Mouse (Mus musculus): ENCODE measurements around the gene Fam72a.

Fam72a gene

DNA sequence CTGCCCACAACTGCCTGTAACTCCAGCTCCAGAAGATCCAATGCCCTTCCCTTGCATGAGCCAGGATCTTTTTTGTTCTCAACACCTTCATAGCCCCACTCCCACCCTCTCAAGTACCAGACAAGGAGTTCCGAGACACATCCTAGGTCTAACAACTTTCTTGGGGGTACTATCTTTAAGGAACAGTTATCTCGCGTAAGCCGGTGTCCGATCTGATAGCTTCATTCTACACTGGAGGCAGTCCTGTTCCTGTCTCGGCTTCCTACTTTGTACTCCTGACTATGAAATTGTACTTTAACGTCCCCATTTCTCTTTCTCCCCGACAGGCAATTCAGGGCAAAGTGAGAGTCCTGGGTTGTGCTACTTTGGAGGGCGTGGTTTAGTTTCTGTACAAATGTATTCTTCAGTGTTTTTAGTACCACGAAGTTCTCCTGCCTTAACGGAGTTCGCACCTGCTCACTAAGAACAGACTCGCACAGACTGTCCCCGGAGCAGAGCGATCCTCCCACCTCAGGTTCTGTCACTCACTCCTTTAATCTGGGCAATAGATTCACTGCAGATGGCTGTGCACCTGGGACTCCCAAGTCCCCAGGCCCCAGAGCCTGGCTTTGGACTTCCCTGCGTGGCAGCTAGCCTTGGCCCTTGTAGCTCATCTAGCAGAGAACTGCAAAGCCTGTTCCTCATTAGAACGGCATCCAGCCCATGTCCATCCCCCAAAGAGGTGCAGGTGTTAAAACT, 51.4 kb downstream of the Fam72a start:
- DNase-seq (ENCODE audit: low spot score in 2 of 2), result no peak

DNA sequence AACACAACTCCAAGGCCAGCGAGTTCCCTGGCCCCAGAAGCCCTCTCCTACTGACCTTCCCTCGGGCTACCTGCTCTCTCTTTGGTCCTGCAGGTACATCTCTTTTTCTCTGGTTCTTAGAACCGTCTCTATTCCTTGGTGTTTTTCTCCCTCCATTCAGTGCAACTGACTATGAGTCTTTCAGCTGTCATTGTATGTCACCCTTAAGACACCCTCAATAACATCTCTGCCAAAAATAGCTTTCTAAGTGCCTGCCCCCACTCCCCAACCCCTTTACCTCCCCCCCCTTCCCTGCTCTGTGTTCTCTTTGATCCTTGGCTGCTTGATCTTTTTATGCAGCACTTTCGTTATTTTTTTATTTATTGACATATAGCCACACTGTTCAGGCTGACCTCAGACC, 52.7 kb downstream of the Fam72a start:
- DNase-seq (ENCODE audit: low spot score in 2 of 2), result no peak

DNA sequence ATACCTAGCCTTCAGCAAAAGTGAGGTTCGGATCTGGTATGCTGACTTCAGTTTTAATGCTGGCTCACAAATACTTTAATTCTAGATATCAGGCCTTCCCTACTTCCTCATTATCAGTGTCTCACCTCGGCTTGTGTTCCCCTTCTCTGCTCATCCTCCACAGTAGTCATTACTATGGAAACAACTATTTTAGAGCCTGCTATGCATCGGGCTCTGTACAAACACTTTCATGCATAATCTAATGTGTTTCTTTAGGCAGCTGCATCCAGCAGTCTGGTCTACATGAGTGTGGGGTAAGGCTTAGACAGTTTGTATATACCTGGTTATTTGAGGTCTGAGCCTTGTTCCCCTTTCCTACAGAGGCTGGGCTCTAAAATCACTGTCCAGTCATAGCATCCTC, 55.9 kb downstream of the Fam72a start:
- DNase-seq (ENCODE audit: low spot score in 2 of 2), result no peak

DNA sequence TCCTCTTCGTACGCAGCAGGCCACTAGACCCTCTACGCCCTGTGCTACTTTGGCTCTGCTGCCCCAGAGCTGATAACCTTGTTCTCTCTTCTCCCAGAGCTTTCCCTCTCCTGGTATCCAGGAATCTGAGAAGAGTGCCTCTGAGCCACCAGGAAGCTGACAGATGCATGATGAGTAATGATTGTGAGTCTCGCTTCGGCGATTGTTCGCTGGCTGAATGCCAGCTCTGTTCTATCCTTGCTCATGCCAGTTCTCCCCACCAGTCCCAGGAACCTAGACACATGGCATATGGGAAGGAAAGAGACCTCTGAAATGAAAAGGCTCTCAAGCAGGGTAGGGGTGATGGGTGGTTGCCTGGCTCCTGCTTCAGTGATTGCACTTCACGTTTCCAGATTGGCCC, 59.1 kb downstream of the Fam72a start:
- DNase-seq (ENCODE audit: low spot score in 2 of 2), result no peak

Measured in spleen, postnatal 36 days (tissue).